Mouse (Mus musculus) limb, embryonic 14.5 days (tissue): ENCODE data around the gene Rbmy. TPM values are rescaled to one million over a fixed set of nuclear protein-coding genes. Genes with fewer than 3 reads are reported as not detected.
"Not testable (repeated sequence)": the region's sequence is repeated elsewhere in the genome, so short reads cannot be mapped to it uniquely, and the experiment has no call there.

Source experiments
- ATAC-seq: fragments of 200-750 bp; cut with Nextera tagmentation; 2 replicates; pipeline ENCODE4 v1.8.0; 2017; ENCODE audit warnings: low read depth, moderate number of reproducible peaks, moderate TSS enrichment; ENCODE audit not compliant: low FRiP score
- DNase-seq: peaks from one replicate; pipeline ENCODE4 v3.0.0-alpha.2; 2015; ENCODE audit warnings: low spot score
- H3K27ac ChIP-seq: fragments of 300-500 bp; sonication (generic); replicated peaks from 2 replicates; pipeline ENCODE4 v1.5.1; 2014; ENCODE audit warnings: low read depth, mild to moderate bottlenecking, low read length, moderate library complexity, mixed read lengths
- H3K27me3 ChIP-seq: fragments of 300-500 bp; sonication (generic); 2 replicates; pipeline ENCODE4 v1.6.1; 2014; ENCODE audit warnings: low read length, mixed read lengths; ENCODE audit not compliant: control insufficient read depth, insufficient read depth
- H3K36me3 ChIP-seq: fragments of 300-500 bp; sonication (generic); 2 replicates; pipeline ENCODE4 v1.6.1; 2014; ENCODE audit warnings: mild to moderate bottlenecking, low read length, moderate library complexity, mixed read lengths; ENCODE audit not compliant: control insufficient read depth, insufficient read depth
- H3K4me1 ChIP-seq: fragments of 300-500 bp; sonication (generic); 2 replicates; pipeline ENCODE4 v1.6.1; 2014; ENCODE audit warnings: antibody characterized with exemption, low read length, mixed read lengths; ENCODE audit not compliant: control insufficient read depth, insufficient read depth
- H3K4me2 ChIP-seq: fragments of 300-500 bp; sonication (generic); replicated peaks from 2 replicates; pipeline ENCODE4 v1.6.1; 2014; ENCODE audit warnings: low read depth, mild to moderate bottlenecking, low read length, moderate library complexity; ENCODE audit not compliant: severe bottlenecking
- H3K4me3 ChIP-seq: fragments of 300-500 bp; sonication (generic); replicated peaks from 2 replicates; pipeline ENCODE4 v1.5.1; 2014; ENCODE audit warnings: low read length
- H3K9ac ChIP-seq: fragments of 300-500 bp; sonication (generic); 2 replicates; pipeline ENCODE4 v1.6.1; 2014; ENCODE audit warnings: mild to moderate bottlenecking, low read depth, low read length, moderate library complexity; ENCODE audit not compliant: severe bottlenecking
- H3K9me3 ChIP-seq: fragments of 300-500 bp; sonication (generic); 2 replicates; pipeline ENCODE4 v1.6.1; 2016; ENCODE audit warnings: low read length; ENCODE audit not compliant: control insufficient read depth
- WGBS: fragments of 180-500 bp; shearing (Covaris S2); extraction: QIAGEN DNeasy Blood & Tissue Kit; methylation state at CpG from one replicate; pipeline ENCODE4 v1.1.7; 2014; 5-methylcytosine and 5-hydroxymethylcytosine counted together
- polyA plus RNA-seq, 2 experiments: library from polyadenylated mRNA; depleted of rRNA in 1 of 2; stranded (reverse) in 1 of 2; unstranded in 1 of 2; fragments of >200 nt; fragmentation: Nextera tagmentation in 1 of 2; extraction: Ambion mirVana in 1 of 2; gene quantifications; 2 replicates each; pipeline versions ENCODE4 v1.2.1 to v1.2.3; 2012 to 2014

Gene Rbmy
- polyA plus RNA-seq (2012; rRNA removed), result not detected in 2 replicates
- polyA plus RNA-seq (2014; fragmentation: Nextera tagmentation; extraction: Ambion mirVana), result not detected in 2 replicates

- H3K27me3 ChIP-seq, H3K9ac ChIP-seq, DNase-seq, H3K36me3 ChIP-seq, ATAC-seq, H3K27ac ChIP-seq, H3K4me3 ChIP-seq, H3K9me3 ChIP-seq, H3K4me2 ChIP-seq, H3K4me1 ChIP-seq: not testable (repeated sequence)
- no CpG with 5 or more reads among the region's 9 CpGs for WGBS
Measured at GRCm38 (mm10) chrY:2830380-2830779, at the start of gene Rbmy, which contains the start of gene Gm10256. Gene Rbmy (plus strand): TSS chrY:2830680. Gene Gm10256 (plus strand): TSS chrY:2830699.

- DNase-seq, H3K9ac ChIP-seq, ATAC-seq, H3K4me3 ChIP-seq, H3K4me2 ChIP-seq, H3K36me3 ChIP-seq, H3K9me3 ChIP-seq, H3K27me3 ChIP-seq, H3K4me1 ChIP-seq, H3K27ac ChIP-seq: not testable (repeated sequence)
- WGBS, result no CpG with 5 or more reads among the region's 8 CpGs
Measured at GRCm38 (mm10) chrY:2796105-2796504, 34.4 kb upstream of the Rbmy start, which contains the start of gene Gm4064. Gene Gm4064 (minus strand): TSS chrY:2796205.

Other genes with a start within 250 kb of the Rbmy start
- not detected in 2 replicates for gene H2al2c, start 231.6 kb upstream of the Rbmy start, polyA plus RNA-seq (2012; rRNA removed)
- not detected in 2 replicates for gene H2al2c, start 231.6 kb upstream of the Rbmy start, polyA plus RNA-seq (2014; fragmentation: Nextera tagmentation; extraction: Ambion mirVana)
- not detected in 2 replicates for gene Sry, start 167.0 kb upstream of the Rbmy start, polyA plus RNA-seq (2012; rRNA removed)
- gene Sry, start 167.0 kb upstream of the Rbmy start, polyA plus RNA-seq (2014; fragmentation: Nextera tagmentation; extraction: Ambion mirVana), result not detected in 2 replicates
- gene H2al2b, start 110.0 kb upstream of the Rbmy start, polyA plus RNA-seq (2012; rRNA removed), result not detected in 2 replicates
- gene H2al2b, start 110.0 kb upstream of the Rbmy start, polyA plus RNA-seq (2014; fragmentation: Nextera tagmentation; extraction: Ambion mirVana), result not detected in 2 replicates
- gene Gm4064, start 34.5 kb upstream of the Rbmy start, polyA plus RNA-seq (2012; rRNA removed), result not detected in 2 replicates
- not detected in 2 replicates for gene Gm4064, start 34.5 kb upstream of the Rbmy start, polyA plus RNA-seq (2014; fragmentation: Nextera tagmentation; extraction: Ambion mirVana)
- gene Gm10256, start within 50 bp of the Rbmy start, polyA plus RNA-seq (2012; rRNA removed), result not detected in 2 replicates
- not detected in 2 replicates for gene Gm10256, start within 50 bp of the Rbmy start, polyA plus RNA-seq (2014; fragmentation: Nextera tagmentation; extraction: Ambion mirVana)
- not detected in 2 replicates for gene Gm10352, start 70.3 kb downstream of the Rbmy start, polyA plus RNA-seq (2012; rRNA removed)
- not detected in 2 replicates for gene Gm10352, start 70.3 kb downstream of the Rbmy start, polyA plus RNA-seq (2014; fragmentation: Nextera tagmentation; extraction: Ambion mirVana)
- not detected in 2 replicates for gene Gm29289, start 101.9 kb downstream of the Rbmy start, polyA plus RNA-seq (2012; rRNA removed)
- gene Gm29289, start 101.9 kb downstream of the Rbmy start, polyA plus RNA-seq (2014; fragmentation: Nextera tagmentation; extraction: Ambion mirVana), result not detected in 2 replicates